Mouse (Mus musculus) liver, adult 10 weeks (tissue): Measurements from ENCODE around the gene Hist1h3e. TPM values are rescaled to one million over a fixed set of nuclear protein-coding genes. Genes with fewer than 3 reads are reported as not detected.

ENCODE experiments used
- polyA plus RNA-seq: library from polyadenylated mRNA; stranded (reverse); fragments of 350-450 nt; fragmentation: Illumina TruSeq; extraction: RNeasy Lipid Tissue Mini Kit (QIAGEN cat#74804); gene quantifications from one replicate; pipeline ENCODE4 v1.2.3, GENCODE M21; 2014; ENCODE audit warnings: low read depth, low replicate concordance

Hist1h3e gene
- polyA plus RNA-seq, 1 experiment from 2014 or later = not detected

Other genes with a start within 250 kb of the Hist1h3e start
- gene Zfp322a, start 193.2 kb downstream of the Hist1h3e start, polyA plus RNA-seq = 23.5 TPM
- gene Abt1, start 138.5 kb downstream of the Hist1h3e start, polyA plus RNA-seq = 1.7 TPM
- not detected for gene Btn1a1, start 96.5 kb downstream of the Hist1h3e start, polyA plus RNA-seq
- not detected for gene Btn2a2, start 73.5 kb downstream of the Hist1h3e start, polyA plus RNA-seq
- not detected for gene Hist1h4h, start 31.3 kb downstream of the Hist1h3e start, polyA plus RNA-seq
- not detected for gene Hist1h2af, start 28.5 kb downstream of the Hist1h3e start, polyA plus RNA-seq
- not detected for gene Hist1h3g, start 26.9 kb downstream of the Hist1h3e start, polyA plus RNA-seq
- gene Hist1h2bh, start 19.0 kb downstream of the Hist1h3e start, polyA plus RNA-seq = 0.37 TPM
- not detected for gene Hist1h3f, start 18.3 kb downstream of the Hist1h3e start, polyA plus RNA-seq
- gene Hist1h4f, start 10.7 kb downstream of the Hist1h3e start, polyA plus RNA-seq = not detected
- 0.19 TPM for gene Hist1h1d, start 9.1 kb downstream of the Hist1h3e start, polyA plus RNA-seq
- not detected for gene Hist1h2ae, start 8.9 kb upstream of the Hist1h3e start, polyA plus RNA-seq
- not detected for gene Hist1h2bg, start 9.0 kb upstream of the Hist1h3e start, polyA plus RNA-seq
- not detected for gene Hist1h2bf, start 11.8 kb upstream of the Hist1h3e start, polyA plus RNA-seq
- gene Hist1h2ad, start 12.0 kb upstream of the Hist1h3e start, polyA plus RNA-seq = not detected
- not detected for gene Hist1h3d, start 13.4 kb upstream of the Hist1h3e start, polyA plus RNA-seq
- not detected for gene Hist1h4d, start 19.2 kb upstream of the Hist1h3e start, polyA plus RNA-seq
- 0.95 TPM for gene Hist1h2be, start 58.8 kb upstream of the Hist1h3e start, polyA plus RNA-seq
- 0.45 TPM for gene Hist1h1e, start 60.2 kb upstream of the Hist1h3e start, polyA plus RNA-seq
- 0.56 TPM for gene Hist1h2ac, start 121.6 kb upstream of the Hist1h3e start, polyA plus RNA-seq
- 195 TPM for gene Hist1h2bc, start 121.8 kb upstream of the Hist1h3e start, polyA plus RNA-seq
- gene Hist1h1t, start 133.4 kb upstream of the Hist1h3e start, polyA plus RNA-seq = not detected
- 0.72 TPM for gene Hist1h4c, start 136.1 kb upstream of the Hist1h3e start, polyA plus RNA-seq
- gene Hfe, start 148.5 kb upstream of the Hist1h3e start, polyA plus RNA-seq = 40.9 TPM
- 9.8 TPM for gene Hist1h1c, start 176.4 kb upstream of the Hist1h3e start, polyA plus RNA-seq
- not detected for gene Hist1h3c, start 183.2 kb upstream of the Hist1h3e start, polyA plus RNA-seq
- gene Hist1h2bb, start 184.4 kb upstream of the Hist1h3e start, polyA plus RNA-seq = not detected
- not detected for gene Hist1h2ab, start 188.8 kb upstream of the Hist1h3e start, polyA plus RNA-seq
- not detected for gene Hist1h3b, start 189.9 kb upstream of the Hist1h3e start, polyA plus RNA-seq
- gene Hist1h4b, start 194.6 kb upstream of the Hist1h3e start, polyA plus RNA-seq = not detected
- not detected for gene Hist1h4a, start 198.9 kb upstream of the Hist1h3e start, polyA plus RNA-seq
- not detected for gene Hist1h3a, start 200.0 kb upstream of the Hist1h3e start, polyA plus RNA-seq
- not detected for gene Hist1h1a, start 201.3 kb upstream of the Hist1h3e start, polyA plus RNA-seq
- gene Trim38, start 207.5 kb upstream of the Hist1h3e start, polyA plus RNA-seq = not detected
- gene Slc17a2, start 244.6 kb upstream of the Hist1h3e start, polyA plus RNA-seq = 190 TPM